Mouse (Mus musculus) adrenal gland, postnatal 10 days (tissue): ENCODE data around the gene Tph2. TPM values are rescaled to one million over a fixed set of nuclear protein-coding genes. Genes with fewer than 3 reads are reported as not detected.

ENCODE experiments used
- DNase-seq: peaks from one replicate; pipeline ENCODE4 v3.0.0; 2021; ENCODE audit warnings: mixed read lengths
- total RNA-seq, 2 experiments: library from RNA; stranded (reverse); gene quantifications; 2 replicates each; pipeline ENCODE4 v1.2.3; 2021

Gene Tph2
- total RNA-seq, 2 experiments from 2014 or later, result not detected

GRCm38 (mm10) chr10:115137016-115137415 lies 47.8 kb downstream of the Tph2 start:
- DNase-seq, result peak; percentile 59

- no peak for DNase-seq
Observed at GRCm38 (mm10) chr10:115127907-115128306, 56.9 kb downstream of the Tph2 start.

GRCm38 (mm10) chr10:115125550-115125949 lies 59.3 kb downstream of the Tph2 start:
- no peak for DNase-seq

- no peak for DNase-seq
Observed at GRCm38 (mm10) chr10:115125027-115125426, 59.8 kb downstream of the Tph2 start.

GRCm38 (mm10) chr10:115107666-115108540 lies 76.9 kb downstream of the Tph2 start:
- peak; percentile 49 for DNase-seq

- peak; percentile 34 for DNase-seq
Observed at GRCm38 (mm10) chr10:115104175-115104574, 80.6 kb downstream of the Tph2 start.

- peak; percentile 62 for DNase-seq
Observed at GRCm38 (mm10) chr10:115099890-115100580, 84.8 kb downstream of the Tph2 start.

GRCm38 (mm10) chr10:115097163-115097562 lies 87.7 kb downstream of the Tph2 start:
- DNase-seq, result peak; percentile 49

- no peak for DNase-seq
Observed at GRCm38 (mm10) chr10:115096191-115096590, 88.6 kb downstream of the Tph2 start.

- no peak for DNase-seq
Observed at GRCm38 (mm10) chr10:115078232-115078631, 106.6 kb downstream of the Tph2 start.

GRCm38 (mm10) chr10:115069123-115069911 lies 115.5 kb downstream of the Tph2 start:
- no peak for DNase-seq

- DNase-seq, result no peak
Observed at GRCm38 (mm10) chr10:115063936-115064335, 120.9 kb downstream of the Tph2 start.

GRCm38 (mm10) chr10:115061498-115061897 lies 123.3 kb downstream of the Tph2 start:
- DNase-seq, result no peak

GRCm38 (mm10) chr10:115060759-115061158 lies 124.1 kb downstream of the Tph2 start:
- no peak for DNase-seq

GRCm38 (mm10) chr10:115051602-115052001 lies 133.2 kb downstream of the Tph2 start:
- no peak for DNase-seq

GRCm38 (mm10) chr10:115050674-115051073 lies 134.1 kb downstream of the Tph2 start:
- no peak for DNase-seq

- no peak for DNase-seq
Observed at GRCm38 (mm10) chr10:115050178-115050577, 134.6 kb downstream of the Tph2 start.

GRCm38 (mm10) chr10:115048565-115048964 lies 136.3 kb downstream of the Tph2 start:
- DNase-seq, result no peak

GRCm38 (mm10) chr10:115035748-115036147 lies 149.1 kb downstream of the Tph2 start:
- DNase-seq, result no peak
